Mouse (Mus musculus) heart, postnatal 10 days (tissue): ENCODE results near the gene Cnot11. TPM values are rescaled to one million over a fixed set of nuclear protein-coding genes. Genes with fewer than 3 reads are reported as not detected.
A peak's percentile ranks its signal among the peaks of the same experiment; 100 is the strongest.

Experiments used
- DNase-seq, 2 experiments: peaks; one replicate each; pipeline ENCODE4 v3.0.0; 2021
- intact Hi-C: fragments of 180-260 bp; cut with DNase I; formaldehyde crosslinking; loops from one replicate; pipeline ENCODE4 v1.15.1; 2025
- total RNA-seq, 2 experiments: library from RNA; stranded (reverse); gene quantifications; 2 replicates each; pipeline ENCODE4 v1.2.3; 2021

Cnot11 gene
- total RNA-seq, 2 experiments from 2014 or later, result 17.7 to 18.3 TPM

DNA sequence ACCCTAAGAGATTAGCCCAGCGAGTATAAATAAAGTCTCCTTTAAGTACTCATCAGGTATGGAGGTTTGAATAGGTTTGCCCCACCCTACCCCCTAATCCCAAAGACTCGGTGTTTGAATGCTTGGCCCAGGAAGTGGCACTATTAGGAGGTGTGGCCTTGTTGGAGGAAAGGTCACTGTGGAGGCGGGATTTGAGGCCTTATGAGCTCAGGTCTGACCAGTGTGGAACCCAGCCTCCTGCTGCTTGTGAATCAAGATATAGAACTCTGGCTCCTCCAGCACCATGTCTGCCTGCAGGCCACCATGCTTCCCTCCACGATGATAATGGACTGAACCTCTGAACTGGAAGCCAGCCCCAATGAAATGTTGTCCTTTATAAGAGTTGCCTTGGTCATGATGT lies 3.8 kb upstream of the Cnot11 start:
- intact Hi-C loops, result loop anchor here (2.0 kb wide), 1 partner anchor 530 kb away; no protein-coding TSS in a partner anchor
- no peak for DNase-seq

DNA sequence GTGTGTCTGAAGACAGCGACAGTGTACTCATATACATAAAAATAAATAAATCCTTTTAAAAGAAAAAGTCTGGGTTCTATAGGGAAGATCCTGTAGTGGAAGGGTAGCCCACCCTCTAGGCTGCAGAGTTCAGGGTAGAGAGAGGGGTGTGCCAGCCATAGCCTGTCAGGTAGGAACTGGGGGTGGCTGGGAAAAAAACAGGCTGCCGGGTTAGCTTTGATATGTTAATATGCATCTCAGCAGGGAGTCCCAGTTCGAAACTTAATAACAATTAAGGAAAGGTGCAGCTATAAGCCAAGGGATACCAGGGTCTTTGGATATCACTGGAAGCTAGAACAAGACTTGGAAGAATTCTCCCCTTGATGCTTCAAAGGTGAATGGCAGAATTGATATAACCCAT lies 875 bp upstream of the Cnot11 start:
- no peak for DNase-seq
- intact Hi-C loops, result no loop called here

- intact Hi-C loops, result loop anchor here (2.0 kb wide), 1 partner anchor 41 kb away; the partner anchor contains the start of gene Rnf149
- DNase-seq, result peak; percentile 99
Measured at GRCm38 (mm10) chr1:39535515-39536311, 921 bp downstream of the Cnot11 start.

- intact Hi-C loops, result loop anchor here (2.0 kb wide), 1 partner anchor 40 kb away; the partner anchor contains the start of gene Rnf149
- no peak for DNase-seq
Measured at GRCm38 (mm10) chr1:39536701-39537100, 1.9 kb downstream of the Cnot11 start.

GRCm38 (mm10) chr1:39537631-39538380 lies 3.0 kb downstream of the Cnot11 start:
- DNase-seq, result no peak
- intact Hi-C loops, result loop anchor here (2.0 kb wide), 1 partner anchor 39 kb away; the partner anchor contains the start of gene Rnf149

DNA sequence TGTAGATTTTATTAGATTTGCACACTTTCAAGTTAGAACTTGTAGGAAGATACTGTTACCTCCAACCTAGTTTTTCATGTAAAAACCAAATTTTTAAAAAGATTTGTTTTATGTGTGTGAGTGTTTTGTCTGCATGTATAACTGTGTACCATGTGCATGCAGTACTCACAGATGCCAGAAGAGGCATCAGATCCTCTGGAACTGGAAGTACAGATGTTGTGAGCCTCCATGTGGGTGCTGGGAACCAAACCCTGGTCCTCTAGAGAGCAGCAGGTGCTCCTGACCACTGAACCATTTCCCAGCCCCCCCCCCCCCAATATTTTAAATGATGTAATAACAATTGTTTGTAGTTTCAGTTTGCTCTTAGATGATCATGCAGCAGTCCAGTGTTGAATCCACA lies 5.8 kb downstream of the Cnot11 start:
- no peak for DNase-seq
- intact Hi-C loops, result no loop called here

GRCm38 (mm10) chr1:39545589-39545988 lies 10.8 kb downstream of the Cnot11 start:
- DNase-seq, result peak in 1 of 2 experiments; percentile 24
- intact Hi-C loops, result no loop called here

GRCm38 (mm10) chr1:39546160-39546866 lies 11.5 kb downstream of the Cnot11 start:
- intact Hi-C loops, result no loop called here
- DNase-seq, result no peak

GRCm38 (mm10) chr1:39547238-39547637 lies 12.4 kb downstream of the Cnot11 start:
- intact Hi-C loops, result no loop called here
- no peak for DNase-seq

- intact Hi-C loops, result no loop called here
- peak; percentile 51 to 59 for DNase-seq
Measured at GRCm38 (mm10) chr1:39549831-39550230, 15.0 kb downstream of the Cnot11 start.

DNA sequence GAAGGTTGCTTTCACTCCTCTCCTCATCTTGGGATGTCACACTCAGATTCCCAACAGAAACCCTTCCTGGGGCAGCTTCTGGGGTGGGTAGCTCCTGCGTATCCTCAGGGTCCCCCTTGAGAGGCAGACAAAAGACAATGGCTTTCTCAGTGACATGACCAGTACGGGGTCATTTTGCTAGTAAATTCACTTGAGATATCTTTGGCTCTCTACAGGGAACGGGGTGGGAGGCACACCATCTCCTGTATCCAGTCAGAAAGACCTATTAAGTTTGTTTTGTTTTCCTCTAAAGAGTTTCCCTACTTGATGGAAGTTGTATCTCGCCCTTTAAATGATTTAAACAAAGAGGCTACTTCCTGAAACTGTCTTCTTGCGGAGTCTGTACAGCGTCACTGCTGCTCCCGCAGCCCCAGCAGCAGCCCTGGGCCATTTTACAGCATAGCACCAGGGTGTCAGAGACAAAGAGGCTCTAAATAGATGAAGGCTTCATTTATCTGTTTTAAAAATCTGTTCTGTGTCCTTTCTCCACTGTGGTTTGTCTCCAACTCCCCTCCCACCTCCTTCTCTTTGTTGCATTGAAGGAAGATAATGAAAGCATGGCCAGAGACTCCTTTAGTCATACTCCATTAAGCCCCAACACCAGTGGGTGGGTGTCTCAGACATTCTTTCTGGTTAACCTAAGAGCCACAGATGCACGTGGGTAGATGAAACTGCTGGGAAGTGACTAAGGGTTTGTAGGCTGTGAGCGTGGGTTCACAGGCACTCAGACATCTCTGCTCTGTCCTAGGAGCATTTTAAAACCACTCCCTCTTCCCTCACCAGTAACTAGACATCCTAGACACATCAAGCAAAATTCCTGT lies 21.0 kb downstream of the Cnot11 start:
- DNase-seq, result no peak
- intact Hi-C loops, result no loop called here

- DNase-seq, result no peak
- intact Hi-C loops, result no loop called here
Measured at GRCm38 (mm10) chr1:39559009-39559408, 24.2 kb downstream of the Cnot11 start.

- intact Hi-C loops, result no loop called here
- no peak for DNase-seq
Measured at GRCm38 (mm10) chr1:39561920-39562319, 27.1 kb downstream of the Cnot11 start.

DNA sequence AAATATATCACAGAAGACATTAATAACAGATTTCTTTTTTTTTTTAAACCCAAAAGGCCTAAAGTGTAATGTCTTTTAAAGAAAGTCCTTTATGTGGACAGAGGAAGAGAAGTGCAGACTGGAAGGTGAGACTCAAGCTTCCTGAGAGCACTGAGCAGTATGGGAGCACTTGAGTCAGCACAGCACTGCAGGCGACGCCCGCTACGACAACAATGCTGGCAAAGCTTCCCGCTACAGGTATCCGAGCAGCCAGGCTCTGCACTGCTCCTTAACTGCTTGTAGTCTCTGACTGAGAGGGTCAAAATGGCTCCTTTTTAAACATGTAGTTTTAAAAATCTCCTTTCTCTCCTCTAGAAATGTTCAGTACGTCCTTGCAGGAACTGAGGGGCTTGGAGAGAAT lies 28.4 kb downstream of the Cnot11 start:
- intact Hi-C loops, result no loop called here
- DNase-seq, result no peak

DNA sequence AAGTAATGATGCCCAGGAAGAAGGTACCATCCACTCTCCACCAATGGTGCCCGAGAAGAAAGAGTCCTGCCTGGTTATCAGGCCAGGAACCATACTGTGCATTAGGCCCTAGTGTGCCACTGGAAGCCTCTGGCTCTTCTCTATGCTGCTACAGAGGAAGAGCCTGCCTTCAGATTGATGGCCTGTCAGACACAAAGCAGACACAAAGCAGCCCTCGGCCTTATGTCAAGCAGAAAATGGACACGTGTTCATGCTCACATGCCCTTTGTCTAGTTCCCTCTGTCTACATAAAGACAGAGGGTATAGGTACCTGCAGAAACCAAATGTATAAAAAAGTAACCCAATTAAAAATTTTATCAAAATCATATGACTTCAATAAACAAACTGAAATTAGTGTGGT lies 29.8 kb downstream of the Cnot11 start:
- intact Hi-C loops, result no loop called here
- no peak for DNase-seq

DNA sequence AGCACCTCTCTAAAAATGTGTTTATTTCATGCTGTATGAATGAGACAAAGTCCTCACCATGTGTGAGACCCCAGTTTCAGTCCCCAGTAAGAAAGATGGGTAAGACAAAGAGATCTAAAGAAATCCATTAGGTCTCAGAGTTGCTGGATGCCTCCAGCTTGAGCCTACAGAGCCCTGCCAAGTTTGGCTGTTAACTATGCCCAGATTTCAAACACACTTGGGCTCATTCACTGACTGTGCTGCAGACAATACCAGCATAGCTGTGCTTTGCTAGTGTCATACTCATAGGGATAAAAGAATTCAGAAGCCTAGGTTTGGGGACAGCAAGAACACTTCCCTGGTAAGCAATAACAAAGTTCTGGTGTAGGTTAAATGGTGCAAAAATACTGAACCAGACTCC lies 33.3 kb downstream of the Cnot11 start:
- no peak for DNase-seq
- intact Hi-C loops, result no loop called here

GRCm38 (mm10) chr1:39571653-39572052 lies 36.9 kb downstream of the Cnot11 start:
- intact Hi-C loops, result no loop called here
- no peak for DNase-seq

GRCm38 (mm10) chr1:39573890-39574289 lies 39.1 kb downstream of the Cnot11 start:
- DNase-seq, result no peak
- intact Hi-C loops, result no loop called here

DNA sequence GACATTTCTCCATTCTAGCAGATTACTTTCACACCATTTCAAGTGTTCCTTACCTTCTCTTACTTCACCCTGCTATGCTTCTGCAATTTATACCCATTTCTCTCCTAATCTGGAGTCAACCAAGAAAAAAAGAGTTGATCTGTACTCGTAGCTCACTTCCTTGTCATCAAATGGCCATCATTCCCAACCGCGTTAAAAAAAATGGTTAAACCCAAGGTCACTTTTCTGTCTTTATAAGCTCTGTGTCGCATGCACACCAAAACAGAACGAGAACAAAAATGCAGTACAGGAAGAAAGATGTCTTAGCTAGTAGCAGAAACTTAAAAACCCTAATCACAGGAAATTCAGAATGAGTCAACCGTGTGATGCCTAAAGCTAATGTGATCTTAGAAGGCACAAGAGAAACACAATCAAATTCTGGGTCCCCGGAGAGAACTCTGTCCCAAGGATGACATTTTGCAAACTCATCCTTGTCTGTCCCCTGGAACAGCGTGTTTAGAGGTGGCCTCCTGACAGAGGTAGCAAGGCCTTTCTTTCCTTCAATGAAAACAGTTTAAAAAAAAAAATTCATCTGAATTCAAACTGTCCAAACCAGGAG lies 41.1 kb downstream of the Cnot11 start:
- intact Hi-C loops, result loop anchor here (2.0 kb wide), 1 partner anchor 39 kb away; no protein-coding TSS in a partner anchor
- peak in 1 of 2 experiments; percentile 16 for DNase-seq
